Mouse (Mus musculus): ENCODE data around the gene Hnf4a.

Hnf4a gene

DNA sequence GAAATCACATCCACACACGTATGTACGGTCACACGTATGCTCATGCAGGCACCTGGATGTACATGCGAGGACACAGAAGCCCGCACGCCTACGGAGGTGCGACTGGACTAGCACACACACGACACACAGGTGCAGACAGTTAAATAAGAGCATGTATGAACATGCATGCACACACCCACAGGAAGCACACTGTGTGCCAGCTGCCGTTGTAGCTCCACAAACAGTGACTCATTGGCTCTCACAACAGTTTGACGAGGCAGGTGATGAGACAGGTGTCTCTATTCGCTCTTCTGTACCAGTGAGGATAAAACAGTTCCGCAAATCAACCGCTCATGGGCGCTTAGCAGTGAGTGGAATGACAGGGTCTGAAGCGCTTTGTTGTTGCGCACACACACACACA, 16.0 kb upstream of the Hnf4a start:
- DNase-seq (ENCODE audit: low spot score): no peak

DNA sequence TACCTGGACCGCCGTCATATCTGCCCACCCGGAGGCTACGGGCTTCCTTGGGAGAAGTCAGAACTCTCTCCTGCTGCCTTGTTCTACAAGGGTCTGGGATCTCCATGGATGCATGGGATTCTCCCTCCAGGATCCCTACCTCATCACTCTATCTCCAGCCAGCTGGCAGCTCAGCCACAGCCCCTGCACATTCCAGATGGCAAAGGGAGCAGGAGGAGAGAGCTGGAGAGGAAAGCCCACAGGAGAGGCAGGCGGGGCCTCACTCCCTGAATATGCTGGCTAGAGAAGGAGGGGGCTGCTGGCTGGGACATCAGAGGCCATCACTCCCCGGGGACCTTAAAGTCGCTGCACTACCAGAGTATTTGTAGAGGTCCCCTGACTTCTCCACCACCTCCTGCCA, 15.3 kb upstream of the Hnf4a start:
- no peak for DNase-seq (ENCODE audit: low spot score)

DNA sequence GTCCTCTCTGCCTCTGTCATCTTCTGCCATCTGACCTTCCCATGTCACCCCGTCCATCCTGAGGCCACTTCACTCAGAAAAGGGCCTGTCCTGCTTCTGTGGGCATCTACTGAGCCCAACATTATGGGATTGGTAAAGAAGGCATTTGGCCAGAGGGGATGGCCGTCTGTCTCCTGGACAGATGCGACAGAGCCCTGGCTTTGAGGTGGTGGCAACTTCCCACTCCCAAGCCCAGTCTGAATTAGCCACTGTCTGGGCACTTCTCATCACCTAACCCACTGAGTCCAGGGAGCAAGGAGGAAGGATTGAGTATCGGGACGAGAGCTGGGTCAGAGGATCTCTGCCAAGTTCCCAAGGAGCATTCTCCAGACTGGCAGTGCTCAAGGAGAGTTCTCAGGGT, 14.6 kb upstream of the Hnf4a start, which contains the start of gene R3hdml:
Gene R3hdml (plus strand): TSS at position 301 of the 400 bp plus-strand sequence.
- DNase-seq (ENCODE audit: low spot score): no peak

DNA sequence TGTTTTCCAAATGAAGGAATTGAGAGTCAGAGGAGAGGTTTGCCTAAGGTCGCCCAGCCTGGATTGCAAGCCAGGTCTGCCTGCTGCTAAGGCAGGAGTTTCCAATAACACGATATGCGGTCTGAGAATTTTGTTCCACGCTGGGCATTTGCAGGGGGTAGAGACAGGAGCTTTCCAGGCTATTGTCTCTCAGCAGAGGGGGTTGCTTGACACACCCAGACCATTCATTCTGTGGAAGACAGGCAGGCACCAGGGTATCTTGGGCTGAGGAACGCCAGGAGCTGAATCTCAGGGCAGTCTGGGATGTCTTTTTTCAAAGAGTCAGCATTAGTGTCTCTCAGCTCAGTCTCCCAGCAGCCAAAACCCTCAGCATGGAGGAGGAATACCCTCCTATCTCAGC, 13.6 kb upstream of the Hnf4a start:
- no peak for DNase-seq (ENCODE audit: low spot score)

DNA sequence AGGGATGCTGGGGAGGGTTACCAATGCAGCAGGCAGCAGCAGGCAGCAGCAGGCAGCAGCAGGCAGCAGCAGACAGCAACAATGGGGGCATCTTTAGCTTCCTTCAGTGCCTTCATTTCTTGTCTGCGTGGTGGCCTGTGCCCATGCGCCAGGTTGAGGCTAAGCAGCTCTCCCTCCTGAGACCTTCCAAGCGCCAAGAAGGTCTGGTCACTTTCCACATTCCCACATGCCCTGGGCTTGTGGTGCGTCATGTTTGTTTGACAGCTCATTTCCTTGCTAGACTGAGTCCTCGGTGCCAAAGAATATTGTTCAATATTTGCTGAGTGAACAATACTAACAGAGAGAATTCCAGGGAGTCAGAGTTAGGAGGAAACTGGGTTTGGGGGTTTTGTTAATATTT, 12.6 kb upstream of the Hnf4a start:
- peak; percentile 45 for DNase-seq (ENCODE audit: low spot score)

DNA sequence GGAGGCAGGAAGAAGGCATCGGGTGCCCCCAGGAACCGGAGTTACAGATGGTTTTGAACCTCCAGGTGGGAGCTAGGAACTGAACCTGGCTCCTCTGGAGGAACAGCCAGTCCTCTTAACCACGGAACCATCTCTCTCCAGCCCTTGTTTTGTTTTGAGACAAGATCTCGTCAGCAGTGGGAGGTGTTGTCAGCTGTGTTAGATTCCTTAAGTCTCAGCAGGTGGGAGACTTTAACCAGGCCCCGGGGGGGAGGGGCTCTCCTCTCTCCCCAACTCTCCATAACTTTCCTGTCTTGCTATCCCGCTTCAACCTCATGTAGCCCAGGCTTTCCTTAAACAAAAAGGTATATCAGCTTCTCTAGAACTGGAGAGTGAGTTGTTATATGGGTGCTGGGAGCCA, 12.2 kb upstream of the Hnf4a start:
- DNase-seq (ENCODE audit: low spot score): no peak

DNA sequence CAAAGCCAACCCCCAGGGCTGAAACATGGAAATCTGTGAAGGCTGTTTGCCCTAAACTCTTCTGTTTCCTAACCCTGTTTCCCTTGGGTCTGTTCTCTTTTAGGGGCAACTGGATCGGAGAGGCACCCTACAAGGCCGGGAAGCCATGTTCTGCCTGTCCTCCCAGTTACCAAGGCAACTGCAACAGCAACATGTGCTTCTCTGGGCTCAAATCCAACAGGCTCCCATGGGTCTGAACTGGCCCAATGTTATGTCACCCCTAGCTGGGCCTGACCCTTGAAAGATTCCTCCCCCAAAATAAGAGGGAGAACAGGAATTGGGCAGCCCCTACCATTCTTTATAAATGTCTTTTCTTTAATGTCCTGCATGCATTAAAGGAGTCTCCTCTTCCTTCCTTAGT, 4.4 kb upstream of the Hnf4a start:
- no peak for DNase-seq (ENCODE audit: low spot score)

DNA sequence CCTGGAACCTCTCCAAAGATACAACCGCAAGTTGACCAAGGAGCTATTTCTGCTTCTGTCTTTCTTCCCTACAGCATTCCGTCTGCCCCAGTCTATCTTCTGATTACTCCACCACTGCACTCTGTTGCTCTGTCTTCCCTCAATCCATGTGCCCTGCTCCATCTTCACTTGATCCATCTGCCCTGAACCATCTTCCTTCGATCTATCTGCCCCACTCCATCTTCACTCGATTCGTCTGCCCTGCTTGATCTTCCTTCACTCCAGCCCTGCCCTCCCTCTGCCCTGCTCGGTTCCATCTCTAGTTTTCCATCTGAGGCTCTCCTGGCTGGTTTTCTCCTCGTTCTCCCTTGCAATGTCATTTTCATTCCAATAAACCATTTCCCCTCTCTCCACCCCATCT, 3.4 kb upstream of the Hnf4a start:
- DNase-seq (ENCODE audit: low spot score): no peak

DNA sequence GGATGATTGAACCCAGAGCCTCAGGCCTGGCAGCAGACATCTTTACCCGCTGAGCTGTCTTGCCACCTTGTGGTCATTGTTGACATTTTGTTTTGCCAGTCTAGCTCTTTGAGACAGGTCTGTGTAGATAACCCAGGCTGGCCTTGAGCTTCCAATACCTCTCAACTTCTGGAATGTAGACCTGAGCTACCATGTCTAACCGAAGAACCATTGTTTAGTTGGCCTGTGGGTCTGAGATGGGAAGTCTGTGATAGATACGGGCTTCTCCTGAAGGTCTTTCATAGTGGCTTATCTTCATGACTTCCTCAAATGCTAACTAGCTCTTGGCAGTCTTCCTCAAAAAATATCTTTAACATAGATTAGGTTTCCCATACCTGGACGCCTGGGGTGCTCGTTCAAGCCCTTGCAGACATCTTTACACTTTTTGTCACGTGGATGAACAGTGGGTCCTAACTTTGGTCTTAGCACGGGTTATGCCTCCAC, 19.2 kb downstream of the Hnf4a start:
- no peak for DNase-seq (ENCODE audit: low spot score)

DNA sequence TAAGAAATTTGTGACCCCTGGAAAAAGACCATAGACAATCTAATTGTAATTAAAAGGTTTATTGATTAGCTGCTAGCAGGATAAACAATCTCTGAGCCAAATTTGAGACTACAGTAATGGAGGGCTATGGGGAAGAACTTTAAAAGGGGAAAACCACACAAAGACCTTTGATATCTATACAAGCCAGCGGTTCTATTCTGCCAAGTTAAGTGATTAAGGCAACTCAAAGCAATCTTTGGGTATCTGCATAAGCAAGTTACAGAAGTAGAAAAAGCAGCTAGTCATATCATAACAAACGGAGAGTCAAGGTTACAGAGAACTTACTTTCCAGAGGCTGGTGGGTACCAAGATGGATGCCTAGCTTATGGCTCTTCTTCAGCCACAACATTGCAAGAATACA, 20.9 kb downstream of the Hnf4a start:
- no peak for DNase-seq (ENCODE audit: low spot score)

DNA sequence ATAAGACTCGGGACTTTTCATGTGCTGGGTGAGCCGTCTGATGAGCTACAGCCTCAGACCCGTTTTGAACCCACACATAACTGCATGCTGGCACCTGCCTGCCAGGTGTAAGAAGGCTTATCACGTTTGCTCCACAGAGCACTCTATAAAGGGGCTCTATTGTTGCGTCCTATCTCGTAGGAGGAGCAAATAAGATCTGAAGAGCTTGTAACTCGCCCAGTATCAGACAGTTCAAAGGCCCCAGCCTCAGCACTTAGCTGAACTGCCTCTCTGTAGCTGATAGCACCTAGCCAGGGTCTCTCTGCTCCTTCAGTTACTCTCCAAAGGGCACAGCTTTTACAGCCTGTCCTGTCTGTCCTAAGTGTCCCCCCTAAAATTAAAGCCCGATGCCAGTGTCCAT, 23.8 kb downstream of the Hnf4a start:
- no peak for DNase-seq (ENCODE audit: low spot score)

DNA sequence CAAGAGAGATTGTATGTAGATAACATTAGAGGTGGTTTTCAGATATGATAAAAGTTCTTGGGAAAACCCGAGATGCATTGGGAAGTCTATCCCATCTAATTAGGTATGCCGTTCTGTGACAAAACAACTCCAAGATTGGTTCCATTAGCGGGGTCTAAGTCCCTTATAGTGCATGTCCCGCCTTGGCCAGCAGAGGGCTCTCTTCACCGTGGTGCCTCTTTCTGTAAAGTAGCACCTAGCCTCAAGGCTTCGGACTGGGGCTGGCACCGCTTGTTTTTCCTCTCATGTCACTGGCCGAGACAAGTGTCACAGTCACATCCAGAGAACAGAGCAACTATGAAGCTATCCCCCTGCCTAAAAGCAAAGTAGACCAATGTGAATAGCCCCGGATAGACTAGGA, 25.3 kb downstream of the Hnf4a start:
- peak; percentile 81 for DNase-seq (ENCODE audit: low spot score)

DNA sequence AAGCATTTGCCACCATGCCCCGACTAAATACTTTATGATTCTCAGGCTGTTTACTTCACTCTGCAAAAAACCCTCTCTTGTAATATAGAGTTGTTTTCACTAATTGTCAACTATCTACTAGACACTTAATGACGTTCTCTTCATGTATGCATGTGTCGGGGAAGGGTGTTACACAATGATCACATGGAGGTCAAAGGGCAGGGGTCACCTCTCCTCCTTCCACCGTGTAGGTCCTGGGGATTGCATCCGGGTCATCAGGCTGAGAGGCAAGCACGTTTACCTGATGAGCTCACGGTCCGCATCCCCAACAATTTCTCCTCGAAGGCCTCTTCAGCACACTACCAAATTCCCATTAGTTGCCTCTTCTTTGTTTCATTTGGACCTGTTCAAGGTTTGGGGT, 26.6 kb downstream of the Hnf4a start:
- DNase-seq (ENCODE audit: low spot score): no peak

DNA sequence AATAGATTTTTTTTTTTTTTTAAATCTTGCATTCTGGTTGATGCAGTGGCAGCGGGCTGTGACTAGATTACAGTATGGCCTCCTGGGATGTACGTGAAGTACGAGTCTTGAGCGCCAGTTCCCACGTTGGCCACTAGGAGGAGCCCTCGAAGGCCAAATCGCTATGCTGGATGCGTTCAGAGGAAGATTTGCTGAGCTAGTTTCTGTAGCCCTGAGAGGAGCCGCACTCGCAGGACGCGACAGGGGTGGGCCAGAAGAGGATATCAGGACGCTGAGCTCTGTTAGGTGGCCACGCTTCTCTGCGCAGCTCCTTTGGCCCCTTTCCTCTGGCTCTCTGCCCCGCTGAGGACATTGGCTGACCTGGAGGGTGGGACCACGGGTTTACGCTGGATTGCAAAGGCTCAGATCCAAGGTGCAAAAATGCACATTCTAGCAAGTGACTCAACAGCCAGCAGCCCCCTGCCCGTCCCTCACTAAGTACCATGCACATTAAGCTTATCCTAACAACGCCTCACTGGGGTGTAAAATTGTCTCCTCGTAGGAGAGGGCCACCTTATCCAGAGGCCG, 28.4 kb downstream of the Hnf4a start:
- DNase-seq (ENCODE audit: low spot score): peak; percentile 89

DNA sequence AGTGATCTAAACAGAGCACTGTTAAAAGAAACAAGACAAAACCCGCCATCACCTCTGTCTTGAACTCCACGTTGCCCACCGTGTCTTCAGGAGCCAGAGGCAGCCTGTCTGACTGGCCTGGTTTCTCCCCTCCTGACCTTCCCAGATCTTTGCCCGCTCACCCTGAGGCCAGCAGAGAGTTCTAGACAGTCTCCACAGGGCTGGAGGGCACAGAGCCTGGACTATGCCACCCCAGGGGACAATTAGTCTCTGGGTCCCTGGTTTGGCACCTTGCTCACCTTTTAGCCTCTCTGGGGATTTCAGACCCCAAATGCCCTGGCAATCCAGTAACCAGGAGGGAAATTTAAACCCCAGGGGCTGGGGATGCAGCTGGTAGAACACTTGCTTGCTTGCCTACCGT, 30.8 kb downstream of the Hnf4a start:
- DNase-seq (ENCODE audit: low spot score): no peak

DNA sequence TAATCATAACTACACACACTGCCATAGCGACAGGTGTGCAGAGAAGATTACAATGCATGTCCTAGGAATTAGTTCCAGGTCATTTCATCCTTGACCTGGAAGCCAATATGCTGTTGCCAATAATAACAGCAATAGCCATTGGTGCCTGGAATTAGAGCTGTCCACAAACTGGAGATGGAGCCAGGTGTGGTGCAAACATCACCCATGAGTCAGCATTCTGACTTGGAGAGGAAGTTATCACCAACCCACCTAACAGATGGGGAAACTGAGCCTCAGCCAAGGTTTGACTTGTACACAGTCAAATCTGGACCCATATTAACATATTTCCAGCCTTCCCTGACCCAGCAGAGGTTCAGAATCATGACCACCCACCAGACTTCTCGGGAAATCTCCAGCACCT, 31.8 kb downstream of the Hnf4a start:
- DNase-seq (ENCODE audit: low spot score): no peak

DNA sequence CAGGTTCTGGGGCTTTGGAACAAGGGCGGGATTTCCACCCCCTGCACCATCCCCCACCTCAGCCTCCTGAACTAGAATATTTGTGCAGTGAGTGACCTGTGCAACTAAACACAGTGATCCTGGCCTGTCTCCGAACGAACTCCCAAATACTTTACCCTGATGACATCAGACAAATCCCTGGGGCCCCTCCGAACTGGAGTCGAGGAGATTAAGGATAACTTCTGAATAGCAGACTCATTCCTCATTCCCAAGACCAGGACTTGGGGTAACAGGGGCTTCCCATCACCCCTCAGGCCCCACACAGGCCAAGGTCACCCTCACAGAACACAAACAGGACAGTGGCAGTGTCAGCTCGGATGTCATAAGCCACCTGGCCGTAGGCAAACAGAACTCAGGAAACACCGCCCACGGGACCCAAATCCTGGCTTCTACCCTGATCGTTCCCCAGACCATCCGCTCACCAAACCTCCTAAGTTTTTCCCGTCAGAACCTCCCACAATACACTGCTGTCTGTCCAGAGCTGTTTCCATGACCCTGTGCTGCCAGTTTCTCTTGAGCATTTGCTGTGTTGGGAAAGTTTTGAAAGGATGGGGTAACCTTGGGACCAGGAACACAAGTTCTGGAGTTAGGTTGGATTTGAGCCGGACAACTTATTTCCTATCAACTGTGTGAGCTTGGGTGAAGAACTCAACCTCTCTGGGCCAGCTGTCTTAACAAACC, 32.9 kb downstream of the Hnf4a start:
- DNase-seq (ENCODE audit: low spot score): no peak

DNA sequence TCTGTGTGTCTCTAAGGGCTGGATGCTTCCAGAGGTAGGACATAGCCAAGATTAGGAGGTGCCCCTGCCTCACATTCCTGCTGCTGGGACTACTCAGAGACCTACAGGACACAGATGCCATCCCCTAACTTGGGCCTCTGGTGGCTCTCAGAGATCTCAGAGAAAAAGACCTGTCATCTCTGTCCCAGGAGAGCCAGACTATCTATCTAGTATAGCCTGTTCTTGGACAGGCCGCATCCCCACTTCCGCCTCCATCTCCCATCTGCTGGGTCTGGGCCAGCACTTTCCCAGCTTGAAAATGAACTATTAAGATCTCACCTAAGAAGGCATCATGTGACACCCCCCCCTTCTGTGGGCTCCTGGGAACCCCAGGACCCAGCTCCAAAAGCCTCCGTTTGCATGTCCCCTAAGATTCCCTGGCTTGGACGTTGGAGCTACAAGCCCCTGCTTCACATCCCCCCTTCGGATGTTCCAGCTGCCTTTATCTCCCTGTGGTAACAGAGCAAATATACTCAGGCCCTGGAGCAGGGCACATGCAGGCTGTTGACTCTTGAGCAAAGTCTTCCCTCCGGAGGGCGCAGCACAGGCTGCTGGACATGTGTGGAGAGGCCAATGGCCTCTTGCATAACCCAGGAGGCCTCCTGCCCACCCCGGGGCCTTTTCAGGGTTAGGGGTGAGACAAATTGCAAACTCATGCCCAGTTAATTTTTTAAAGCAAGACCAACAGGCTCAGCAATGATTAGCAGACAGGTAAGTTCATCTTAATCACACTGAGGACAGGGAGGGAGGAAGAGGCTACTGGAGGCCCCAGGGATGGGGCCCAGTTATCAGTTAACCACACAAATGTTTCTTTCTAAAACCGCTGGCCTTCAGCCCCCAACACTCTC, 33.9 kb downstream of the Hnf4a start:
- DNase-seq (ENCODE audit: low spot score): no peak

DNA sequence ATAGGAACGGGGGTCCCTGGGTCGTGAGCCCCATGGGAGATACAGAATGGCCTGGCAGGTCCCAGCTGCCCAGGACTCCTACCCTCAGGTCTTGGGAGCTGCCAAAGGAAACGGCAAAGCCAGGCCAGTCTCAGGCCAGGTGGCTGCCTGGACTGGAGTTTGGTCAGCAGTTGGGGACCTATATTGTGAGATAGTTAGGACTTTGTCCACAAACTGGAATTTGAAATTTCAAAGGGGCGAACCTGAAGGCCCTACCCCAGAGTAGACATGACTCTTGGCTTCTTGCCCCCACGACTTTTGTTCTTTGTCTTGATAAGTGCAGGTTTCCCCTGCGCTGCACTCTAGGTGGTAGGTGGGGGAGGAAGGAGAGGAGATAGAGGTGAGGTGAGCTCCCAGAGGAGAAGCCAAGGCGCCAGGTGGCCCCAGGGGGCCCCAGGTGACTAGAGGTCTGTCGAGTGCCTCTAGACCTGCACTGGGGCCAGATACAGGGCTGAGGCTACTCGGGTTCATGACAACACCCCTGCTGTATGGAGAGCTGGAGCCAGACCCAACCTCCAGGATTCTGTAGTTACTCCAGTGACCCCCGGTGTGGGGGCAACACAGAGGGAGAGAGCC, 35.1 kb downstream of the Hnf4a start:
- DNase-seq (ENCODE audit: low spot score): no peak

DNA sequence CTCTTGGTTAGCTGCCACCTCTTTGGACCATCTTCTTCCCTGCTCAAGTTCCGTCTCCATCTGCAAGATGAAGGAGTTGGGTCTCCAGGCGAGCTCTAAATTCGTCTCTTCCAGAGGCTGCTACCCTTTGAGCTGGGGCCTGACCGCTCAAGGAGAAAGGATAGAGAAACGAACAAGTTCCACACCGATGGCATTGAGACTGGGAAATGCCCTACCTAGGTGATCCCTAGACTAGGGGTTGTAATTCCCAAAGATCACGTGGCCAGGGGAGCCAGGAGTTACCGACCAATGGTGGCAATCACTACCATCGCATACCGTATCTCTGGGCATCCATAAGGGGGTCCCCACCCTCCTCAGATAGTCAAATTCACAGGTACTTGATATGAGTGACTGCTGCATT, 36.1 kb downstream of the Hnf4a start:
- no peak for DNase-seq (ENCODE audit: low spot score)

DNA sequence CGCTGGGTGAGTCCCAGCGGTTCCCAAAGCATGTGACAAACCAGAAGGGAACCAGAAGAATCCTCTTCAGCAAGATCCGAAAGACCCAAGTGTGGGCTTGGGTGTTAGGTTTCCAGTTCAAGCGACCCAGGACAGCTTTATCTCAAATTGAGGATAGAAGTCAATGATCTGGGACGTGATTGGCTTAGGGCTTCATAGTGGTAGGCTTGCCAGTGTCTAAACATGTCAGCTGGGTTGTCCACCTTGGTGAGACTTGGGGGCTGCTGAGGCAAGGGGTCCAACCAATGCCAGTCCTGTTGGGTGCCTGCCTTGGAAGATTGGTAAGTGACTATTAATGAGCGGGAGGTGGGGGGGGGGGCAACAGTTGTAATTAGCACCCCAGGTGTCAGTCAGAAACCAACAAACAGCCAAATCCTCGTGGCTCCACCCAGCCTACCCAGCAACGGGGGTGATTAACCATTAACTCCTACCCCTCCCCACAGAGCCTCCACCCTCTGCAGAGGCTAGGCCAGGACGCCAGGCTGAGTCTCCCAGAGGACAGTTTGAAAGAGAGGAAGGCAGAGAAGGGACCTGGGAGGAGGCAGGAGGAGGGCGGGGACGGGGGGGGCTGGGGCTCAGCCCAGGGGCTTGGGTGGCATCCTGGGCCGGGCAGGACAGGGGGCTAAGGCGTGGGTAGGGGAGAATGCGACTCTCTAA, 40.2 kb downstream of the Hnf4a start:
- no peak for DNase-seq (ENCODE audit: low spot score)

DNA sequence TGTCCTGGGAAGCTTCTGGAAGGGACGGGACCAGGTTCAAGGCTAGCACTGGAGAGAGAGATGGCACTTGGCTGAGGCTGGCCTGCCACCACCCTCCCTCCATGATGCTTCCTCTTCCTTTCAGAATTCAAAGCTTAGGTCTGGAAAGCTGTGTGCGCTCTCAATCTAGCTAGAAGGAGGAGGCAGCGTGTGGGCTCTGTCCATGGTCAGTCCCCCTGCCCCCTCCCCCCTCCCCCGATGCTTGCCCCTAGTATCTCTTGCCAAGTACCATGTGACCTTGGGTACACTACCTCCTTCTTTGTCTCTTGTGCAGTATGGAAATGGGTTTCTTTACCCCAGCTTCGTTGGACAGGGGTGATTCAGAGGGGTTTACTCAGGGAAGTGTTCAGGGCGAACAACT, 42.2 kb downstream of the Hnf4a start:
- no peak for DNase-seq (ENCODE audit: low spot score)

Data from urinary bladder, postnatal 14 days (tissue).